Mouse (Mus musculus): ENCODE results near the gene Pip4k2a. TPM values are rescaled to one million over a fixed set of nuclear protein-coding genes. Genes with fewer than 3 reads are reported as not detected.

Gene Pip4k2a
- total RNA-seq, 2 experiments from 2014 or later: 47.9 to 54.1 TPM

DNA sequence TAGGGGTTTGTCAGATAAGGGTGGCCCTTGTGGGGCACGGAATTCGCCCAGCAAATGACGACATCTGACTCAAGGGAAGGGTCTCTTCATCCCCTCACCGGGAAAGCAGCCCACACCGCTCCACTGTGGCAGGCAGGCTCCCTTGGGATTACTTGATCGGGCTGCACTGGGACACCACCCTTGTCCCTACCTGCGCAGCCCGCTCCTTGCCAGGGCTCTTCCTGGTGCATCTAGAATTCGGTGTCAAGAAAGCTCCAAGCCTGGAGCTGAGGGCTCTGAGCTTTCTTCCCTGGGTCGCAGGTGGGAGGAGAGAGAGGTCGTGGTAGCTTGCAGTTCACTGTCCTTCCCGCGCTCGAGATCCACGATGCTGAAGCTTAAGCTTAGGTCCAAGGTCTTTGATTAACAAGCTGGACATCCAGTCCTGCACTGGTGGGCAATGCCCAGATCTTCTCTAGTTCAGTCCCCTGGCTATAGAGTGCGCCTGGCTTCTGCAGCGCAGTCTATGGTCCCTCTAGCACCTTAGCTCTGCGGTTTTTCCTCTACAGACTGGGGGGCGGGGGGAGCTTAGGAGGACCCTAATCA lies 196.6 kb downstream of the Pip4k2a start:
- DNase-seq (ENCODE audit: extremely low spot score in 1 of 2, low spot score in 1 of 2): no peak

DNA sequence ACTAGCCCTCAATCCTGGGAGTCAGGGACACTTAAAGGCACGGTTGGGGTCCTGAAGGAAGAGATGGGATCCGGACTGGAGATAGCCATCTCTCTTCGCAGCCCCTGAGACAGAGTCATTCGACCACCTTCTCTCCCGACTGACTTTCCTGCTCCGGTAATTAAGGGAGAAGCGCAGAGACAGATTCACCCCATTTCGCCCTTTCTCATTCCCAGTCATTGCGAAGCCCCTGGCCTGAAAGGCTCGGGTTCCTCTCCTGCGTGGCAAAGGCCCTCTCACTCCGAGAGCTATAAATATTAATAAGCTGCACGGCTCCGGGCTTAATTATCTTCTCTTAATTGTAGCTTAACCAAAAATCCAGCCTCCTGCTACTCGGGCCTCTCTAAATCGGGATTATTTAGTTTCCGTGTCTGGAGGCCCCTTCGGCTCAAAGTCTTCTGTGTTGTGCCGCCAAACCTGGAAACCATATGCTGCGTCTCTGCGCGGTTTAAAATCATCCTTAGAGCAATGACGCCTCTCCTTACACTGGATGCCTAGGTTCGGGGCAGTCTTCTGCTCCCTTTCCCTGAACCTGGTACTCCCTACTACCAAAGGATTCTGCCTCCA lies 197.2 kb downstream of the Pip4k2a start:
- no peak for DNase-seq (ENCODE audit: extremely low spot score in 1 of 2, low spot score in 1 of 2)

DNA sequence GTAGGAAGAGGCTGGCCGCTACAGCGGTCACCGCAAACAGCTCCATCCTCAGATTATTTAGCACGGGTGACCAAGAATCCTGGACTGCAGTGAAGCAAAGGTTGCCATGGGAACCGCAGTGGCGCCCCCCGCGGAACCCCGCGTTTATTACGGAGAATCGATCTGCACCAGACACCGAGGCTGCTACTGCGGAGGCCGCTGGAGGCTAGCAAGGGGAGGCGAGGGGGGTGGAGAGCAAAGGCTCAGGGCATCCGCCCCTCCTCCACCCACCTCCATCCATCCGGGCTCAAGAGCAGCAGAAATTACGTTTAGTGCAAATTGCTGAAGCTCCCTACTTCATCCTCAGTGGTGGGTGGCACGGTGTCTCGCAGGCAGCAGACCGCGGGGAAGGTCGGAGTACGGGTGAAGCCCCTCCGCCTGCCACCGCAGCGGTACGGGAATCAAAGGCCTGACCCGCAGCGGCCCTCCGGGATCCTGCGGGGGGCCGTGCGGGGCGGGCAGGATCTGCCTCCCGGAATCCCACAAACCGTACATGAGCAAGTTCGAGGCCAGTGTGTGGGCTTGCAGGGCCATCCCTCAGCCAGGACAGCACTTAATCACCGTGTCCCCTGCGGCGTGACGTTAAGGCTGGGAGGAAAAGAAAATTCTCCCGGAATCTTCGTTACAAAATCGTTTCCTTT lies 197.8 kb downstream of the Pip4k2a start:
- peak; percentile 65 to 66 for DNase-seq (ENCODE audit: extremely low spot score in 1 of 2, low spot score in 1 of 2)

DNA sequence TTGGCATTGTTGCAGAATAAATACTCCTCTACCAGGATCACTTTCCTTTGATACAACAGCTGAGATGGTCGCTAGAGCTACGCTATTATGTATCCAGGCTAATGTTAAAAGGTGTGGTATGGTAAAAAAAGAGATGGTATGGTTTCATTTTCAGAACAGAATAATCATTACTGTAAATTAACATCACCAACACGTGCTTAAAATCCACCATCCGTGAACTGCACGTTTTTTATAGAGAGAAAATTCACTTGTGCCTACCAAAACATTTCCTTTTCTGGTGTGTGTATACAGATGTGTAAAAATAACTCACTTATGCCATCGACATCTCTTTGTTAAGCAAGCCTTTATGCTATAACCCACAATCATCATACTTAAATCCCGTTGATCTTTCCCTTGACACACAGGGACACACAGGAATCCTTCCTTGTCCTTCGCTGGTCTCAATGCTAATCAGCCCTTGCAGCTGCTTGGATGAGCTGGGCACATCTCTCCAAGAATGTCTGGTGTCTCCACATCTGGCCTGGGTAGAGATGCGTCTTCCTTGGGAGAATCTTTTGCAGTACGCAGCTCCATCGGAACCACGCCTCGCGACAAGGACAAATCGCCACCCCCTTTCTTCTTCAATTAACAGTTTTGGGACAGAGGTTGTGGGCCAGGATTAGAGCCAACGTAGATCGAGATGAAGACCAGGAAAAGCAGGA lies 198.5 kb downstream of the Pip4k2a start:
- DNase-seq (ENCODE audit: extremely low spot score in 1 of 2, low spot score in 1 of 2): no peak

DNA sequence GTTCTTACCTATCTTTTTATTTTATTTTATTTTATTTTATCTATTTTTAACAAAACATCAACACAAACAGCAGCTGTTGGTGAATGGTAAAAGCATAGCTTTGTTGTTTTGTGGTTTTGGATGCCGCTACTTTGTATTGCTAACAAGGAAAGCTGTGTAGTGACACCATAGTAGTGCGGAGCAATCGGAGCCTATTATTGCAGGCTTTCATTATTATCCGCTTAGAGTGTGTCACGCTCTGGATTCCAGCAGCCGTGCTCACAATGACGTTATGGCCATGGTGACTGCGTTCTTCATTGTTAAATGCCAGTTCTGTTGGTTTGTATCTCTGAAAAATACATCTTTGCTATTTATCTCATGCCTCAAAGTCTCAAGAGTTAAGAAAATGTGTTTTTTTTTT lies 200.2 kb downstream of the Pip4k2a start:
- no peak for DNase-seq (ENCODE audit: extremely low spot score in 1 of 2, low spot score in 1 of 2)

DNA sequence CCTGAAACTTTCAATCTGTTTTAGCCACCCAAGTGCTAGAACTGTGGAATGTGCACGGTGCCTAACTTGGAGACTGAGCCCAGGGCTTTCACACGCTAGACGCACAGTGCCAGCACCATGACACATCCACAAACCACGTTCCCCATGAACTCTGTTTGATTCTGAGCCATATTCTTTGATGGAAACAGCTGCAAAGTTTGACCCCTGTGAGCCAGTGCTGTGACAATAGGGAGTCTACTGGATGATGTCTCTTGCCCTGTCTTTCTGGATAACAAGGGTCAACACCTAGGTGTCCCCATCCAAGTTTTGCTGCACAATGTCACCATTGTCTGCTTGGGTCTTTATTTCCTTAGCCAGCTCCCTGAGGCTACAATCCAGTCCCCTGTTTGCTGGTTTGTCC lies 203.7 kb downstream of the Pip4k2a start:
- no peak for DNase-seq (ENCODE audit: extremely low spot score in 1 of 2, low spot score in 1 of 2)

Other genes starting within 250 kb of the Pip4k2a start
- gene 4930426L09Rik, start 217 bp upstream of the Pip4k2a start, total RNA-seq (2021): 1 to 10 TPM; 1.2 to 1.3 TPM
- under 1 TPM; 0.39 to 0.66 TPM for gene Armc3, start 201.2 kb upstream of the Pip4k2a start, total RNA-seq (2021)

All from layer of hippocampus, postnatal 25 days (tissue).